Mouse (Mus musculus): ENCODE results near the gene Gnat1. TPM values are rescaled to one million over a fixed set of nuclear protein-coding genes. Genes with fewer than 3 reads are reported as not detected.
"Not testable (repeated sequence)": the region's sequence is repeated elsewhere in the genome, so short reads cannot be mapped to it uniquely, and the experiment has no call there.

Gnat1 gene
- total RNA-seq, 2 experiments from 2014 or later, result not detected

DNA sequence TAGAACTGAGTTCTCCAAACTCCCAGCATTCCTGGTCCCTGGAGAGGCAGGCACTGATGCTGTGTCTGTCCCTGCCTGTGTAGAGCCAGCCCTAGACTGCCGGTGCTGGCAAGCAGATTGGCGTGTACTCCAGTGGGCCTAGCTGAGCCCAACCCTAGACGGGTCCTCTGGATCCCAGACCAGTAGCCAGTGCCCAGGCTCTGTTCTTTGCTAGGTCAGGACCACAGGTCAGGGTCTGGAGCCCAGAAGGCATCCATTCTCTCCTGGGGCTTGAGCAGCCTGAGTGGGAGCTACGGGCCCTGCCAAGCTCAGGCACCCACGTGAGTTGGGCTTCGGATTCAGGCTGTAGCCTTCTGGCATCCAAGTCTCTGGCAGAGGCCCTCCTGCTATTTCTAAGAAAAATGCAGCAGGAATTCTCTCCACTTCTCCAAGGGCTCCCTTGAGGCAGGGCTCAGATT is 20.6 kb upstream of the Gnat1 start:
- DNase-seq, result peak; percentile 57

DNA sequence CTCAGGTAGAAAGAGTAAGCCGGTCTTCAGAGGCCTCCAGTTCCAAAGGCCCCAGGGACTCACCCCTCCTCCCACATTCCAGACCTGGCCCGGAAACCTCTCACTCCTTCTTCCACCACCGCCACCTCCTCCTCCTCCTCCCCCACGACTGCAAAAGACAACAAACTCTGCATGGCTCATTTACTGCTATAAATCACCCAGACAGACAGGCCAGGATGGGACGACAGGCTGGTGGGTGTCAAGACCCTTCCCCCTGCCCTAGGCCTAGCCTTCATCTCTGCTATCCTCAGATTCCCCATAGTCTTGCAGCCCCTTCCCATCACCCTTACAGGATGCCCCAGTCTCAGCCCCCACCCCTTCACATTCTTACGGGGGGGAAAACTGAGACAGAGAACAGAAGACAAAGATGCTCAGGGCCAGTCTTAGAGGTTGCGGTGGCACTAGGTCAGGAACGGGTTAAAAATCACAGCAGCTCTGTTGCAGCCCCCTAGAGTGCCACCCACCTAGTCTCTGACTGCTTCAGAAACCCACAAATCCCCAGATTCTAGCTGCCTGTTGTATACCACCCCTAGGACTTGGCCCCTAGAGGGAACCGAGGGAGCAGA is 20.0 kb upstream of the Gnat1 start:
- no peak for DNase-seq

DNA sequence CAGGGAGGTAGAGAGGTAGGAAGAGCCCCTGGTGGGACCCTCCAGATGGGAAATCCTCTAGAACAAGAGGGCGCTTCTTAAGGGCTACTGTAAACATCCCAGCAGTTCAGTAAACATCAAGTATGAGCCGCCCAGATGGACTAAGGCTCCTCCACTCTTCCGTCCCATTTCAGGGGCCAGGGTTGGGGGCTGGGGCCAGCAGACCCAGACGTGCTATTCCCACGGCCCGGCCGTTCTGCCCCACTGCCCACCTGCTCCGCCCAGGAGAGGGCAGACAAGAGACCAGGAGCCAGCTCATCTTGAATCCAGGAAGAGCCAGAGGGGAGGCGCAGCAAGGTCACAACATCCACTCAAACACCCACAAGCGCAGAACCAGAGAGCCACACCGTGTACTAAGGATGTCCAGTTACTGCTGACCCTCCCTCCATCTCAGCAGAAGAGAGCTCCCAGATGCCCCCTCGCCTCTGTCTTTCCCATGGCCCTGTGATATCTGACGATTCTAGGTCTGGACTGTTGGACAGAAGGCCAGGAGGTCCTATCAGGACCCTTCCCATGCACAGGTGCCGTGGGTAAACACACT is 19.2 kb upstream of the Gnat1 start:
- DNase-seq, result no peak

DNA sequence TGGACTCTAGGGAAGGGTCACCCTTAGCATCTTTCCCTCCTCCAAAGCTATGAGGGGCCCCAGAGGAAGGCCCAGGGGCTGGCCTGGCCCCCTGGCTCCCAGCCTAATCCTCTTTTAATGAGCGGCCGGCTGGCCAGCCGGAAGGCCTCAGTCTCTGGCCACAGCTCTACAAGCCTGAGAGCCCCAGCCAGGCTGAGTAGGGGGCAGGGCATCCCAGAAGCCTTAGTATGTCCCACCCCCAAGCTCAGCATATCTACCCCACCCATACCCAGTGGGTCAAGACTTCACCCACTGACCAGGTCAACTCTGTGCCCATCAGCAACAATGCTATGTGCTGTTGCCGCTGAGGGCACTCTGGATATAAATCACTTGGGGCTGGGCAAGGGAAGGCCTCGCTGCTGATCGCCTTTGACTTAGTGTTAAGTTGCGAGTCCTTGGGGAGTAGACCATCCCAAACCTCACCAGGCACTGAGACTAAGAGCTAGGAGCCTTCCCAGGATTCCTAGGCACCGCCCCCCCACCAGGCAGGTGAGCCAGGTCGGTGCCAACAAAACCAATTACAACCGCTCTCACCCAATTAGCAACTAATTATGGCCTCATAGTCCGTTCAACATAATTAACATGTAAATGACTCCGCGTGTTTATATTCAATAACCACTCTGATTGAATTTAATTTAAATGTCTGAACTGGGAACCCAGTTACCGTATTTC is 18.5 kb upstream of the Gnat1 start:
- no peak for DNase-seq

DNA sequence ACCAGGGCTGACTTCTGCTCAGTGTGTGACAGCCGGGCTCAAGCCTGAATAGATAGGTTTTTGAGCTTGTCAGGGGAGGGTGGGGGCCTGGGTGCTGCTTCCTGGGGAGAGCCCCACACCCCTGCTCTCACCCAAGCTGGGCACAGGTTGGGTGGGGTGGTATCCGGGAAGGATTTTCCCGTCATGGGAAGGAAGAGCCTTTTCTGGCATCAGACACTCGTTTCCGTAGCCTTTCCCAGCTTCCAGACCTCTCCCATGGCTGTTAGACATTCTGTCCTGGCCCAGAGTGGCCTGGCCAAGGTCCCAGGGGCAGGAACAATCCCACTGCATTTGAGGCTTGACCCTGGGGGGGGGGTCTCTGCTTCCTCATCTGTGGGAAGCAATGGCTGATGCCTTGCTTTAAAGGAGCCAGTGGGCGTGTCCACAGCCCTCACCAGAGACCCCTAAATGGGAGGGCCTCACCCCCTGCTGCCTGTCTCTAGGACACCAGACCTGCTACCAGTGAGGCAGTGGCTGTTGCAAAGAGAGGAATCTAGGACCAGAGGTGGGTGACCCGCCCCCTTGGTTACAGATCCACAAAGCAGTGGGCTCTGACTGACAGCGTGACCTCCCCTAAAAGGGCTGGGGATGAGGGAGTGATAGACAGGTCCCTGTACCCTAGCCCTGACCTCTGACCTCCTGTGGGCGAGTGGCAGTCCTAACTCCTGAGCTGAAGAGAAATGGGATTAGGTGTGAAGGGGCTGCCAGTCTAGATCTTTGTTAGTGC is 17.5 kb upstream of the Gnat1 start:
- no peak for DNase-seq

DNA sequence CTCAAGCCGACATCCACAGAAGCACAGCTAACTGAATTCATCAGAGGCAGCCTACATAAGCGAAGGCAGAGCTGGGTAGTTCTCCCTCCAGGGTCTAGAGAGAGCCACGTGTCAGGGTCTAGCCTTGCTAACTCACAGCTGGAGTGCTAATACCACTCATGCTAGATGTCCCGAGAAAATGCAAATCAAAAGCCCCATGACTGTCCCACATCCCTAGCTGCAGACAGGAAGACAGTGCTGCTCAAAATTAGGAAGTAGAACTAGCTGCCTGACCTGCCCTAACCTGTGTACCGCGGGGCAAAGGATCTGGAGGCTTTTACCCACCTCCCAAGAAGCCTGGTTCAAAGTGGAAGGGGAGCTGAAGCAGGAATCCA is 16.6 kb upstream of the Gnat1 start:
- no peak for DNase-seq

DNA sequence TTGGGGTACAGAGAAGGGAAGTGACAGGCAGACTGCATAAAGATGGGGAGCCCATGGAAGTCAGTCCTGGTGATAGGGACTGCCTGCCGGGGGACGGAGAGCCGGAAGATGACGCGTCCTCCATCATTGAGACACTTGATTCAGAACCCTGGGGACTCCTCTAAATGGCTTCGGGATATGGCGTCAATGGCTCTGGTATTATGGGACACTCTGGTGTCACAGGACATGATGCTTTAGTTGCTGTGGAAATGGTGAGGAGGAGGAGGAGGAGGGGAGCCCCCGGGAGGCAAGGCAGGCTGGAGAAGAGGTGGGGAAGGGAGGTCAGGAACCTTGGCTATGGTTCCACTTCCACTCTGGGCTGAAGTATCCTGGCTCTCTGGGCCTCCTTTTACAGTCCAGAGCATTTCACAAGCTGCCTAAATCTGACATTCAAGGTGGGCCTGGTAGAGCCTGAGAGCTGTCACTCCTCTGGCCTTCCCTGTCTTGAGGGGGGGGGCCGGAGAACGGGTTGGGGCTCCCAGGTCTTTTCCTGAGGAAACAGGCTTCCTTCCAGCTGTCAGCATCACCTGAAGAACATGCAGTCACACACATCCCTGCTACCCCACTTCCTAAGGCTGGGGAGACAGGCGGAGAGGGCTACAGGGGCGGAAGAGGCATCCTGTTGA is 16.1 kb upstream of the Gnat1 start:
- DNase-seq, result no peak

DNA sequence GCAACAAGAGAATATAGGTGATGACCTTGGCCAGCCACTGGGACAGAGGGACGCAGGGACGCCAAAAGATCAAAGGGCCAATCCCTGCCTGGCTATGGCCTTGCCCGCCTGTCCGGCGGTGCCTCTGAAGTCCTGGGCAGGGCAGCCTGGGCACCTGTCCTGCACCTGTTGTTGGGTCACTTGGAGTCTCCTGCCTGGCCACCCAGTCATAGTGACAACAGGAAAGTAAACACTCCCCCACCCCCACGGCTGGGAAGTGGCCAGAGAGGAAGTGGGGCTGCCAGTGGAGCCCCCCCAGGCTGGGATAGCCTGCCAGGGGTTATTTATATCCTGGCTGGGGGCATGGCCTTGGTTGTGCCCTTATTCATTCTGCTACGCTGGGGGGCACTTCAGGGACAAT is 15.1 kb upstream of the Gnat1 start:
- peak; percentile 55 for DNase-seq

DNA sequence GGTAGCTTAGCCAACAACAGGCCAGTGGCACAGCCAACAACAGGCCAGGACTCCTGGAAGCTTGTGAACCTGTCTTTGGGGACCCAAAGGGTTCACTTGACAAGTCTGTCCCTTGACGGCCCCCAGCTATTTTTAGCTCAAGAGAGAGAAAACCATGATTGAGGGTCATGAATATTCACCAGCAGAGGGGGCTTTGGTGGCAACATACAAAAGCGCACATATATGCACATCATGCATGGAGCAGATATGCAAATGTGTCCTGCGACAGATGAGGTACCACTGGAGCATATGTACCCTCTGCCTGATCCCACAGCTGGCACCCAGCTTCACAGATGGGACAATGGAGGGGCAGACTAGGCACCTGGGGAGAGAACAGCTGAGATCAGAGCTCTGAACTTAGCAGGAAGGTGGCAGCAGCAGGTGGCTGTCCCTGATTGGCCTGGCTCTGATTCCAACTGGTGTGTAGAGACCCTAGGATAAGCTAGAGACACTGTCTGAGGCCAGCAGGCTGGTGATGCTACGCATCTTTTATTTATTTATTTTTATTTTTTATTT is 14.0 kb upstream of the Gnat1 start:
- no peak for DNase-seq

DNA sequence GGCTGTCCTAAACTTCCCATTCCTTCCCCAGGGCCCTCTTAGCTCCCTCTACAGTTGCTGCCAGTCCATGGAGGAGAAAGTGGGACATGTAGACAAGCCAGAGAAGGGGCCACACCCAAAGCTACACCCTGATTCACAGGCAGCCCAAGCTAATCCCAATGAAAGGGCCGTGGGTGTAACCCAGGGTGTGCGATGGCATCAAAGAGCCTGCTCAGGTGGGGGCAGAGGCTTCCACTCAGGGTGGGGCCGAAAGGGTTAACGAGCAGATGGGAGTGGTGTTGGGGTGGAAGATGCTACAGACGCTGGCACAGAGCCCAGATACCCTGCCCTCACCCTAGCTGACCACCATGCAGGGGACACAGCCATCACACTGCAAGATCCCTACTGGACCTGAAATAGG is 13.3 kb upstream of the Gnat1 start:
- no peak for DNase-seq

DNA sequence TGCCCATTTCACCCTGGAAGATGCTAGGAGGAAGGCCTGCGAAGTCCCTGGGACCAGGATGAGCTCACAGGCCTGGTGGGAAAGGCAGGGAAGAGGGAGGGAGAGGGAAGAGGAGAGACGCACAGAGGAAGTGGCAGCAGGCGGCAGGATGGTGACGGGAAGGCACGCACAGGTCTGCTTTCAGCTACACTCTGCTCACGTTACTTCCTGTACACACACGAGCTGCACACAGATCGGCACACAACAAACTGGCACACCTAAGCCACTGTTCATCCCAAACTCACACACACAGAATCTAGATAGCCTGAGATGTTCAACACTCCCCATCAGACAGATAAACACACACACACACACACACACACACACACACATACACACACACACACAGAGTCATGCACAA is 10.9 kb upstream of the Gnat1 start:
- no peak for DNase-seq

DNA sequence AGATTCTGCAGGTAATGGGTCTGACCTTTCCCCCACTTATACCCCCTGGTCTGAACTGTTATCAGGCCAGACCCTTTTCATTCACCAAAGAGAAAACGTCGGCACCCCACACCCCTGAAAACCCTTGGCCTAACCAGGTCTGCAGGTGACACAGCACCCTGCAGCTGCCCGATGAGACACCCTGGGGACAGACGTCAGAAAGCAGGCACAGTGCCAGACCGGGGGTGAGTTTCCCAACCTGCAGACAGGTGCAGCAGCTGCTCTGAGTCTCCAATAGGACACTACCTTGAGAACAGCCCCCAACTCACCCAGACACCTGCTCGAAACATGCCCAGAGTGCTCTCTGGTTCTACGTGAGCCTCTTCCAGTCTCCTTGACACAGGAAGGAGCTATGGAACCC is 9.4 kb upstream of the Gnat1 start:
- no peak for DNase-seq

DNA sequence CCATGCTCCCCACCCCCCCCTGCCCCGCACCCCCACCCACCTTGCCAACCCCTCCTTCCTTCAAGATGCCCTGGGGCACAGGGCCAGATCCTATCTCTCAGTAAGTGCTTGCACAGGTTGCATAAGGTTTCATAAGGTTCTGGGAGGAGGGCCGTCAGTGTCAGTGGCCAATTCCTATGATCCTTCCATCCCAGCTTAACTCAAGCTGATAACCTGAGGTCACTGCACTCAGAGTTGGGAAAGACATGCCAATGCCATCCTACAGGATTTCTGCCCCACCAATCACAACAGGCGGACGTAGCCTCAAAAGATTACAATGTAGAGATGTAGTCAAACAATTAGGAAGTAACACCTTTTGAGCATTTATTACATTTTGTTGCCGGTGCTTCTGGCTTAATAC is 8.9 kb upstream of the Gnat1 start:
- no peak for DNase-seq

DNA sequence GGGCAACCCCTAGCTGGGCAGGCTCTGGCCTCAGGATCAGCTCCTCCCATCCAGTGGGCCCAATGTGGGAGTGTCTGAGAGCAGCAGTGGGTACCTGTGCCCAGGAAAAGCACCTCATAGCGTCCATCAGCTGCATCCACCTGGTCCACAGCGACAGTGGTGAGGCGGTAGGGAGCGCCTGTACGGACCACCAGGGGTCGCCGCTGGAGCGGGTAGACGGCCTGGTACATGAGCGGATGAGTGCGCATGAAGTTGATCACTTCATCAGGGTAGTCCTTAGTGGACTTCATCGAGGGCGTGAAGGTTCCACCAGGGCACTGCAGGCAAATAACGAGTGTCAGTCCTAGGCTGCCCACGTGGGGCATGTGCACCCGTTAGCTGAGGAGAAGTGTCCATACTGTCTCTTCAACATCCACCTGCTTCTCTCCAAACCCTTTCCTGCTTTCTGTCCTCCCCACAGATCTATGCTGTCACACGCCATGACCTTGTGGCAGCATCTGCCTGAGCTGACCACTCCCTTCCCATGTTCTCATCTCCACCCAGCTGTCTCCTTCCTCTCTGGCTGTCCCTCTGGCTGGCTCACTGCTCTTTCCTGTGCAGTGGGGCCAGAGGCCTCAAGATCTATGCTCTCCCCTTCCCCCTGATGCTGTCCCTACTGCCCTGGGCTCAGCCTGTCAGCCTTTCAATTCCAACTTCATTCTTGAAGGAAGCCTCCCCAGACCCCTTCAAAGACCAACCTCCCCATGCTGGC is 5.9 kb upstream of the Gnat1 start:
- DNase-seq, result no peak

DNA sequence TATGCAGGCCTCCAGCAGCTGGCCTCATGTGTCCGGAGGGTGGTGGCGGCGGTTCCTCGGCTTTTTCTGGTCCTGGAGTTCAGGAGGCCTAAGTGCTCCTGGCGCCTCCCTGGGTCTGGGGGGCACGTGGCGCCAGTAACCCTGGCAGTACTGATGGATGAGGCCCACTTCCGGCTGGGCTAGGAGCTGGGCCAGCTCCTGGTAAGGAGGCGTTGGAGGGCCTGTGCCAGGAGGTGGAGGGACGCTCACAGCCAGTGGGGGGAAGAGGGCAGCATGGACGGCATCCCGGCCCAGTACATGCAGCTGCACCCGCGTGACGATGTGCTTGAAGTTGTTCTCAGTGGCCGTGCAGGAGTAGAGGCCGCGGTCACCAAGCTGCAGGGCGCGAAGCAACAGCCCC is 2.9 kb upstream of the Gnat1 start:
- no peak for DNase-seq

DNA sequence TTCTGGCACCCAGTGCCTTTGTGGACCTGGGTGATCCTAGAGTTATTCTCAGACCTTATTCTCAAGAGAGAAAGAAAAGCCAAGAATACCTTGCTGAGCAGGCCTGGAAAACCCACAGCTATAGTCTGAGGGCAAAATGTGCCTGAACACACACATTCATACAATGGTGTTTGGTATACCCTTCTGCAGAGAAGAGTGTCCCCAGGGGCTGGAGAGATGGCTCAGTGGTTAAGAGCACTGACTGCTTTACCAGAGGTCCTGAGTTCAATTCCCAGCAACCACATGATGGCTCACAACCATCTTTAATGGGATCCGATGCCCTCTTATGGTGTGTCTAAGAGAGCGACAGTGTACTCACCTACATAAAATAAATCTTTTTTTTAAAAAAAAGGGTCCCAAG is 651 bp downstream of the Gnat1 start:
- DNase-seq, result no peak

DNA sequence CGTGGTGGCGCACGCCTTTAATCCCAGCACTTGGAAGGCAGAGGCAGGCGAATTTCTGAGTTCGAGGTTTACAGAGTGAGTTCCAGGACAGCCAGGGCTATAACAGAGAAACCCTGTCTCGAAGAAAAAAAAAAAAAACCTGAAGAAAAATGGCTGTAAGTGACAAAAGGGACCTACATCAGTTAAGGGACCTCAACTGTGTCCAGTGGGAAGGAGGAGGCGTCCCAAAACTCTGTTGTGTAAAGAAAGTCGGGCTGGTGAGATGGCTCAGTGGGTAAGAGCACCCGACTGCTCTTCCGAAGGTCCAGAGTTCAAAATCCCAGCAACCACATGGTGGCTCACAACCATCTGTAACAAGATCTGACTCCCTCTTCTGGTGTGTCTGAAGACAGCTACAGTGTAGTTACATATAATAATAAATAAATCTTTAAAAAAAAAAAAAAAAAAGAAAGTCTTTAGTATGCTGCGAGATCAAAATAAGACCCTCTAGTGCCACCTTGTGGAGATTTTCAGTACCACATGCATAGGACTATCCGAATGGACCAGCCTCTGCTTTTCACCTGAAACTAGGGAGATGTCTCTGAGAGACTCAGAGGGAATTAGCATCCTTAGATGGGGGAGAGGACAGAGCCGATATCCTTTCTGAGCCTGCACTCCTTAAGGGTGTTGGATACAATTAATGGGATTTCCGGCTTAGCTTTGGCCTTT is 1.5 kb downstream of the Gnat1 start:
- not testable (repeated sequence) for DNase-seq

DNA sequence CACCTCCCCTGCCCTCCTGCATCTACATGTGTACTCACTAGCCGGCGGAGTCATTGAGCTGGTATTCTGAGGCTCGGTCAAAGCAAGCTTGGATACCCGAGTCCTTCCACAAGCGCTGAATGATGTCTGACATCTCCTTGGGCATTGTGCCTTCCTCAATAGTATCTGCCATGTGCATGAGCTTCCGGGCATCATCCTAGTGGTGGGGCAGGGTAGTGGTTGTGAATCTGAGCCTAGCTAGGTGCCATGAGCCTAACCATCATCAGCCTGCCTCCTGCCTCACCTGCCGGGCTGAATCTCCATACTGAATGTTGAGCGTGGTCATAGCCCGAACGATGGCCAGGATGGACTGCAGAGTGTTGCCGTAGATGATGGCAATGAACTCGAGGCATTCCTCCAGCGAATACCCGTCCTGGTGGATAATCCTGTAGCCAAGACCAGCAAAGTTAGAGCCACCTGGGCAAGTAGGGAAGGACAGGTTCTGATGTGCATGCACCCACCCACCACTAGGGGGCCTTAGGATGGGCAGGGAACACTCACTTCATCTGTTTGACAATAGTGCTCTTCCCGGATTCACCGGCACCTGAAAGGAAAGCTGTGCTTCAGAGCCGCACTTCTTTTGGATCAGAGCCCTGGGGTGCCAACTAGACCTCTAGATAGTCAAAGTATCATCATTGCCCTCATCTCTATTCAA is 2.3 kb downstream of the Gnat1 start:
- no peak for DNase-seq

DNA sequence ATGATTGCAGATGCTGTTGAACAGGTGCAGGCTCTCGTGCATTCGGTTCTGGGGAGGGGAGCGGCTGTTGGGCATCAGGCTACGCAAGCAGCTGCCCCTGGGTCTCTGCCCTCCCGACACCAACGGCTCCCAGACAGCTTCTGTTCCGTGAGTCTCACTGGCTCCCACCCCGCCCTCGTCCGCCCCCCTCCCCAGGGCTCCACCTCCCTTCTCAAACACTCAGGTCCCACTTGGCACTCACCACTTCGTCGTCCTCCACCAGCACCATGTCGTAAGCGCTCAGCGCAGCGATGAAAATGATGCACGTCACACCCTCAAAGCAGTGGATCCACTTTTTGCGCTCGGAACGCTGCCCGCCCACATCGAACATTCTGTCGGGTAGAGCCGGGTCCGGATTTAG is 3.2 kb downstream of the Gnat1 start:
- no peak for DNase-seq

DNA sequence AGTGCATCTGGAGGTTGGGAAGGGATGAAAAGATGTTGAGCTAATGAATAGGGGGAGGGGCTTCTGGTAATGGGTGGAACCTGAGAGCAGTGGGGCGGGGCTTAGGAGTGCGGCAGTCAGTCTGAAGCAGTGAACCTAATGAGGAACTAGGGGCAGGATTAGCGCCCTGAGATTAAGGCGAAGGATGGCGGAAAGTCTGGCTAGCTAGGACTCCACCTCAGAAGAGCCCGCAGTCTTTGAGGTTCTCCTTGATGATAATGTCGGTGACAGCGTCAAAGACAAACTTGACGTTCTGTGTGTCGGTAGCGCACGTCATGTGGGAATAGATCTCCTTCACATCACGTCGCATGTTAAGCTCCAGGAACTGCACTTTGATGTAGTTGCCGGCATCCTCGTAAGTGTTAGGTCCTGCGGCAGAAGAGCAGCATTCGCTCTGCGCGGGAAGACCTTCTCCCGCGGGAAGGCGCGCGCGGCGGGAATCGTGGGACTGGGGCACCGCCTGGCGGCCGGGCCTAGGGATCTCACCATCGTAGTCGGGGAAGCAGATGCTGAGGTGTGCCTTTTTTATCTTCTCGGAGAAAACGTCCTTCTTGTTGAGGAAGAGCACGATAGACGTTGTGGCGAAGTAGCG is 3.7 kb downstream of the Gnat1 start:
- peak; percentile 58 for DNase-seq

All from gastrocnemius, postnatal 25 days (tissue).